Mouse (Mus musculus): ENCODE results near the gene Hoxb9.

DNA sequence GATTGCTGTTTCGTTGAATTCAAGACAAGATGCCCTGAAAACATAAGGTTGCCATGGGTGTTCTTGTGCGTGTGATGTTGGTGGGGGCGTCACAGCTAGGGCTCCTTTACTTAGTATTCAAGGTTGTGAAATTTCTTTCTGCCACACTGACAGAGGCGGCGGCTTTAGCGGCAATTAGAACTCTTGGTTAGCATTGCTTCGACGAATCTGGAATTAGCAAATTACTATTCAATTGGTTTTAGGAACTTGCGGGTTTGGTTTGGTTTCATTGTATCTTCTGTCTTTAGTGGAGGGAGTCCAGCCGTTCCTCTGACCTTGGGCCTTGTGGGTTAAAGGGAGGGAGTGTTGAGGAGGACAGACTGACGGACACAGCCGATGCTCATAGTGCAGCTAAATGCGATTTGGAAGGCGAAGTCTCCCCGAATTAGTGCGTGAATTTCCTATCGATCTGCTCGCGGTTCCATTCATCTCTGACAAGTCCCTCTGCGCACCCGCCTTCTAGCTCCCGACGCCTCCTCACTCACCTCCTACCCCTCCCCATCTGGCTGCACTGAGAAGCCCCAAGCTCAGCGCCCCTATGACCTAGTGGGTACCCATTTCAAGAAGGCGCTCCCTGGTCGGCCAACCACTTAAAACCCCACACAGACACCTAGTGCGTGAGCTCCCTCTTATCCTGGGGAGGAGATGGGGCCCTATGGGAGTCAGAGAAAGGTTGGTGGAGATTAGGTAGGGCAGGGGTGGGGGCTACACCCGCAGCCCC, 46.5 kb downstream of the Hoxb9 start, which contains the start of gene Hoxb4:
- TF ChIP-seq CTCF (conservative IDR thresholded peaks at IDR 0.05 in 1 of 2, IDR thresholded peaks at IDR 0.05 in 1 of 2; ENCODE audit: low read depth in 2 of 2, low read length in 2 of 2) (no peak), CHD2 (IDR thresholded peaks at IDR 0.05; ENCODE audit: low read length) (no peak), EP300 (IDR thresholded peaks at IDR 0.05; ENCODE audit: low read length) (no peak), HCFC1 (IDR thresholded peaks at IDR 0.05; ENCODE audit: low read depth, low read length) (no peak)
